Mouse (Mus musculus) myocyte (in vitro differentiated cells): ENCODE results near the gene Ube2s. TPM values are rescaled to one million over a fixed set of nuclear protein-coding genes. Genes with fewer than 3 reads are reported as not detected.
A peak's percentile ranks its signal among the peaks of the same experiment; 100 is the strongest.
"Not testable (repeated sequence)": the region's sequence is repeated elsewhere in the genome, so short reads cannot be mapped to it uniquely, and the experiment has no call there.

Source experiments
- H3K27me3 ChIP-seq: one replicate; pipeline ENCODE4 v1.6.1; 2011; ENCODE audit not compliant: control insufficient read depth, insufficient read depth, insufficient read length
- H3K36me3 ChIP-seq: one replicate; pipeline ENCODE4 v1.6.1; 2011; ENCODE audit not compliant: control insufficient read depth, insufficient read depth
- H3K4me2 ChIP-seq: one replicate; pipeline ENCODE4 v1.6.1; 2011; ENCODE audit warnings: low read depth, control low read depth
- H3K4me3 ChIP-seq: one replicate; pipeline ENCODE4 v1.5.1; 2011; ENCODE audit warnings: mild to moderate bottlenecking, control low read depth, moderate library complexity
- H3K79me2 ChIP-seq: one replicate; pipeline ENCODE4 v1.6.1; 2011; ENCODE audit not compliant: control insufficient read depth, insufficient read depth
- H3ac ChIP-seq: one replicate; pipeline ENCODE4 v1.6.1; 2011; ENCODE audit not compliant: control insufficient read depth, insufficient read length
- CEBPB ChIP-seq: IDR thresholded peaks from 2 replicates; pipeline ENCODE4 v1.6.1; 2011; ENCODE audit warnings: mild to moderate bottlenecking, moderate library complexity; ENCODE audit not compliant: poor library complexity, insufficient read depth, severe bottlenecking
- E2F4 ChIP-seq: IDR thresholded peaks from one replicate; pipeline ENCODE4 v1.6.1; 2011; ENCODE audit warnings: mild to moderate bottlenecking, control low read depth, moderate library complexity; ENCODE audit not compliant: insufficient read depth
- MAX ChIP-seq: IDR thresholded peaks from one replicate; pipeline ENCODE4 v1.6.1; 2011; ENCODE audit warnings: low read depth, mild to moderate bottlenecking, control low read depth
- MYOD1 ChIP-seq, 3 experiments: IDR thresholded peaks; one replicate each; pipeline ENCODE4 v1.6.1; 2011; ENCODE audit warnings: control low read depth in 2 of 3, low read depth in 2 of 3, mild to moderate bottlenecking in 2 of 3, moderate library complexity in 1 of 3; ENCODE audit not compliant: insufficient read length in 2 of 3, control insufficient read depth in 1 of 3
- MYOG ChIP-seq, 3 experiments: IDR thresholded peaks; one replicate each; pipeline ENCODE4 v1.6.1; 2011; ENCODE audit warnings: control low read depth in 2 of 3, low read depth in 2 of 3, mild to moderate bottlenecking in 2 of 3; ENCODE audit not compliant: insufficient read length in 2 of 3, control insufficient read depth in 1 of 3, insufficient read depth in 1 of 3
- POLR2A ChIP-seq: IDR thresholded peaks from one replicate; pipeline ENCODE4 v1.6.1; 2011; ENCODE audit warnings: low read depth, mild to moderate bottlenecking, control low read depth, moderate library complexity; ENCODE audit not compliant: insufficient read length
- POLR2AphosphoS2 ChIP-seq: IDR thresholded peaks from one replicate; pipeline ENCODE4 v1.6.1; 2011; ENCODE audit warnings: low read depth, control low read depth; ENCODE audit not compliant: insufficient read length
- REST ChIP-seq: IDR thresholded peaks from one replicate; pipeline ENCODE4 v1.6.1; 2011; ENCODE audit warnings: mild to moderate bottlenecking, control low read depth, moderate library complexity; ENCODE audit not compliant: insufficient read depth, insufficient read length
- SRF ChIP-seq: IDR thresholded peaks from one replicate; pipeline ENCODE4 v1.6.1; 2011; ENCODE audit warnings: low read depth; ENCODE audit not compliant: control insufficient read depth, insufficient read length
- TCF12 ChIP-seq: IDR thresholded peaks from one replicate; pipeline ENCODE4 v1.6.1; 2011; ENCODE audit warnings: mild to moderate bottlenecking, control low read depth; ENCODE audit not compliant: poor library complexity, insufficient read depth, severe bottlenecking
- TCF3 ChIP-seq: IDR thresholded peaks from one replicate; pipeline ENCODE4 v1.6.1; 2011; ENCODE audit warnings: low read depth, control low read depth; ENCODE audit not compliant: insufficient read length
- USF1 ChIP-seq: IDR thresholded peaks from one replicate; pipeline ENCODE4 v1.6.1; 2011; ENCODE audit warnings: low read depth, mild to moderate bottlenecking, control low read depth, moderate library complexity
- polyA plus RNA-seq: library from polyadenylated mRNA; unstranded; fragments of >200 nt; fragmentation: generic; extraction: Trizol; gene quantifications from one replicate; pipeline ENCODE4 v1.2.1, GENCODE M21; 2012; ENCODE audit warnings: missing spikeins

The Ube2s gene
- polyA plus RNA-seq, 1 experiment = 261 TPM

GRCm38 (mm10) chr7:4802247-4802646 lies 10.1 kb downstream of the Ube2s start:
- Histone ChIP-seq H3K36me3 (peaks cover 14% of the 10 kb centered on the region), H3K27me3 (no peaks in the 10 kb centered on the region), H3K4me2 (no peak overlapping the region), H3K79me2 (no peaks in the 10 kb centered on the region), H3ac (no peak overlapping the region), H3K4me3 (no peak overlapping the region)
- TF ChIP-seq TCF12 (no peak), SRF (no peak), TCF3 (no peak), E2F4 (no peak), CEBPB (no peak), USF1 (no peak), MYOD1 (IDR thresholded peaks at IDR 0.05; ENCODE audit: control insufficient read depth in 1 of 3, insufficient read length in 2 of 3, low read depth in 2 of 3) (no peak), POLR2A (no peak), MAX (no peak), MYOG (IDR thresholded peaks at IDR 0.05; ENCODE audit: control insufficient read depth in 1 of 3, insufficient read depth in 1 of 3, insufficient read length in 2 of 3, low read depth in 2 of 3) (no peak), REST (no peak), POLR2AphosphoS2 (no peak)

- TF ChIP-seq MAX (no peak), E2F4 (no peak), POLR2A (peak; percentile 42), POLR2AphosphoS2 (peak; percentile 83), USF1 (no peak), TCF3 (no peak), TCF12 (no peak)
- Histone ChIP-seq H3K4me3 (no peak overlapping the region), H3ac (no peak overlapping the region)
Observed at GRCm38 (mm10) chr7:4795767-4796433, 16.5 kb downstream of the Ube2s start.

GRCm38 (mm10) chr7:4794631-4795168 lies 17.7 kb downstream of the Ube2s start:
- H3K79me2 ChIP-seq = peaks cover 25% of the 10 kb centered on the region
- H3ac ChIP-seq = no peak overlapping the region
- H3K27me3 ChIP-seq = no peaks in the 10 kb centered on the region
- peaks cover 31% of the 10 kb centered on the region for H3K36me3 ChIP-seq
- TF ChIP-seq MYOG (IDR thresholded peaks at IDR 0.05; ENCODE audit: control insufficient read depth in 1 of 3, insufficient read depth in 1 of 3, insufficient read length in 2 of 3, low read depth in 2 of 3) = no peak
- TF ChIP-seq REST = no peak
- no peak for TF ChIP-seq POLR2A
- no peak for TF ChIP-seq POLR2AphosphoS2
- TF ChIP-seq CEBPB = no peak
- no peak for TF ChIP-seq MYOD1 (IDR thresholded peaks at IDR 0.05; ENCODE audit: control insufficient read depth in 1 of 3, insufficient read length in 2 of 3, low read depth in 2 of 3)
- TF ChIP-seq TCF3 = no peak
- no peak for TF ChIP-seq SRF
- TF ChIP-seq MAX = no peak
- no peak for TF ChIP-seq E2F4
- no peak for TF ChIP-seq TCF12
- TF ChIP-seq USF1 = no peak
- peak overlapping the region; percentile 97 for H3K4me2 ChIP-seq
- peak overlapping the region; percentile 96 for H3K4me3 ChIP-seq

More at GRCm38 (mm10) chr7:4795767-4796433, 16.5 kb downstream of the Ube2s start:
- Histone ChIP-seq H3K27me3 (no peaks in the 10 kb centered on the region), H3K36me3 (peaks cover 31% of the 10 kb centered on the region), H3K79me2 (peaks cover 25% of the 10 kb centered on the region), H3K4me2 (no peak overlapping the region)

GRCm38 (mm10) chr7:4793674-4794073 lies 18.7 kb downstream of the Ube2s start:
- H3K36me3 ChIP-seq = peaks cover 31% of the 10 kb centered on the region
- H3ac ChIP-seq = peak overlapping the region; percentile 83
- H3K27me3 ChIP-seq = no peaks in the 10 kb centered on the region
- peak overlapping the region; percentile 97 for H3K4me2 ChIP-seq
- no peak for TF ChIP-seq POLR2A
- no peak for TF ChIP-seq MAX
- no peak for TF ChIP-seq CEBPB
- TF ChIP-seq USF1 = no peak
- no peak for TF ChIP-seq SRF
- no peak for TF ChIP-seq MYOD1 (IDR thresholded peaks at IDR 0.05; ENCODE audit: control insufficient read depth in 1 of 3, insufficient read length in 2 of 3, low read depth in 2 of 3)
- no peak for TF ChIP-seq POLR2AphosphoS2
- no peak for TF ChIP-seq MYOG (IDR thresholded peaks at IDR 0.05; ENCODE audit: control insufficient read depth in 1 of 3, insufficient read depth in 1 of 3, insufficient read length in 2 of 3, low read depth in 2 of 3)
- TF ChIP-seq E2F4 = no peak
- TF ChIP-seq TCF12 = no peak
- H3K79me2 ChIP-seq = peaks cover 25% of the 10 kb centered on the region
- peak overlapping the region; percentile 96 for H3K4me3 ChIP-seq

- Histone ChIP-seq H3K79me2 (peaks cover 25% of the 10 kb centered on the region), H3ac (peak overlapping the region; percentile 83)
Observed at GRCm38 (mm10) chr7:4793248-4793647, 19.1 kb downstream of the Ube2s start.

More at GRCm38 (mm10) chr7:4793248-4793647, 19.1 kb downstream of the Ube2s start:
- Histone ChIP-seq H3K4me2 (peak overlapping the region; percentile 97), H3K4me3 (peak overlapping the region; percentile 96), H3K36me3 (peaks cover 31% of the 10 kb centered on the region)
- not testable (repeated sequence) for H3K27me3 ChIP-seq
